Mouse (Mus musculus): ENCODE results near the gene Igfbp1. TPM values are rescaled to one million over a fixed set of nuclear protein-coding genes. Genes with fewer than 3 reads are reported as not detected.

The Igfbp1 gene
- polyA plus RNA-seq, 1 experiment = not detected

- Histone ChIP-seq H3K4me3 (ENCODE audit: insufficient read depth, low read depth, low read length) (no peak overlapping the region), H3K27ac (ENCODE audit: insufficient read depth, low read depth, low read length) (no peak overlapping the region), H3K4me1 (ENCODE audit: control insufficient read depth, insufficient read depth, low read length) (no peaks in the 10 kb centered on the region)
- TF ChIP-seq POLR2A (IDR thresholded peaks at IDR 0.05; ENCODE audit: insufficient read depth, low read depth, low read length) (no peak), CTCF (IDR thresholded peaks at IDR 0.05; ENCODE audit: insufficient read depth, low read depth, low read length) (0 out of 2 replicates have a peak, but pooled peaks have one; percentile 5)
- WGBS = 52% methylated on average over 14 of the region's 14 CpGs
Observed at GRCm38 (mm10) chr11:7199736-7200392, 2.3 kb downstream of the Igfbp1 start.

- Histone ChIP-seq H3K4me3 (ENCODE audit: insufficient read depth, low read depth, low read length) (no peak overlapping the region), H3K4me1 (ENCODE audit: control insufficient read depth, insufficient read depth, low read length) (no peaks in the 10 kb centered on the region), H3K27ac (ENCODE audit: insufficient read depth, low read depth, low read length) (no peak overlapping the region)
- WGBS = 81% methylated on average over 9 of the region's 9 CpGs
- no peak for TF ChIP-seq POLR2A (IDR thresholded peaks at IDR 0.05; ENCODE audit: insufficient read depth, low read depth, low read length)
- TF ChIP-seq CTCF (IDR thresholded peaks at IDR 0.05; ENCODE audit: insufficient read depth, low read depth, low read length) = no peak
Observed at GRCm38 (mm10) chr11:7200393-7200783, 2.8 kb downstream of the Igfbp1 start.

- WGBS = 80% methylated on average over 7 of the region's 7 CpGs
- H3K27ac ChIP-seq (ENCODE audit: insufficient read depth, low read depth, low read length) = no peak overlapping the region
- H3K4me3 ChIP-seq (ENCODE audit: insufficient read depth, low read depth, low read length) = no peak overlapping the region
- no peaks in the 10 kb centered on the region for H3K4me1 ChIP-seq (ENCODE audit: control insufficient read depth, insufficient read depth, low read length)
- TF ChIP-seq CTCF (IDR thresholded peaks at IDR 0.05; ENCODE audit: insufficient read depth, low read depth, low read length) (no peak), POLR2A (IDR thresholded peaks at IDR 0.05; ENCODE audit: insufficient read depth, low read depth, low read length) (no peak)
Observed at GRCm38 (mm10) chr11:7202206-7202605, 4.6 kb downstream of the Igfbp1 start.

GRCm38 (mm10) chr11:7203846-7204245 lies 6.3 kb downstream of the Igfbp1 start:
- TF ChIP-seq POLR2A (IDR thresholded peaks at IDR 0.05; ENCODE audit: insufficient read depth, low read depth, low read length) (no peak), CTCF (IDR thresholded peaks at IDR 0.05; ENCODE audit: insufficient read depth, low read depth, low read length) (no peak)
- 94% methylated on average over 9 of the region's 9 CpGs for WGBS

GRCm38 (mm10) chr11:7210343-7210742 lies 12.8 kb downstream of the Igfbp1 start:
- Histone ChIP-seq H3K27ac (ENCODE audit: insufficient read depth, low read depth, low read length) (no peak overlapping the region), H3K4me1 (ENCODE audit: control insufficient read depth, insufficient read depth, low read length) (peaks cover 13% of the 10 kb centered on the region), H3K4me3 (ENCODE audit: insufficient read depth, low read depth, low read length) (no peak overlapping the region)
- no peak for TF ChIP-seq POLR2A (IDR thresholded peaks at IDR 0.05; ENCODE audit: insufficient read depth, low read depth, low read length)
- TF ChIP-seq CTCF (IDR thresholded peaks at IDR 0.05; ENCODE audit: insufficient read depth, low read depth, low read length) = peak; percentile 90
- 24% methylated on average over 6 of the region's 6 CpGs for WGBS

More at GRCm38 (mm10) chr11:7203846-7204245, 6.3 kb downstream of the Igfbp1 start:
- H3K27ac ChIP-seq (ENCODE audit: insufficient read depth, low read depth, low read length) = no peak overlapping the region
- no peak overlapping the region for H3K4me3 ChIP-seq (ENCODE audit: insufficient read depth, low read depth, low read length)
- H3K4me1 ChIP-seq (ENCODE audit: control insufficient read depth, insufficient read depth, low read length) = no peaks in the 10 kb centered on the region

- TF ChIP-seq CTCF (IDR thresholded peaks at IDR 0.05; ENCODE audit: insufficient read depth, low read depth, low read length) (no peak), POLR2A (IDR thresholded peaks at IDR 0.05; ENCODE audit: insufficient read depth, low read depth, low read length) (no peak)
- Histone ChIP-seq H3K4me3 (ENCODE audit: insufficient read depth, low read depth, low read length) (no peak overlapping the region), H3K27ac (ENCODE audit: insufficient read depth, low read depth, low read length) (no peak overlapping the region), H3K4me1 (ENCODE audit: control insufficient read depth, insufficient read depth, low read length) (peaks cover 13% of the 10 kb centered on the region)
- WGBS = 34% methylated on average over 9 of the region's 9 CpGs
Observed at GRCm38 (mm10) chr11:7211211-7211610, 13.6 kb downstream of the Igfbp1 start.

GRCm38 (mm10) chr11:7212126-7212798 lies 14.7 kb downstream of the Igfbp1 start:
- TF ChIP-seq POLR2A (IDR thresholded peaks at IDR 0.05; ENCODE audit: insufficient read depth, low read depth, low read length) (no peak), CTCF (IDR thresholded peaks at IDR 0.05; ENCODE audit: insufficient read depth, low read depth, low read length) (no peak)
- Histone ChIP-seq H3K4me3 (ENCODE audit: insufficient read depth, low read depth, low read length) (peak overlapping the region; percentile 86), H3K4me1 (ENCODE audit: control insufficient read depth, insufficient read depth, low read length) (peaks cover 13% of the 10 kb centered on the region), H3K27ac (ENCODE audit: insufficient read depth, low read depth, low read length) (no peak overlapping the region)
- WGBS = 26% methylated on average over 17 of the region's 17 CpGs

- under 1% methylated on average over 19 of the region's 19 CpGs for WGBS
- peak overlapping the region; percentile 86 for H3K4me3 ChIP-seq (ENCODE audit: insufficient read depth, low read depth, low read length)
- H3K4me1 ChIP-seq (ENCODE audit: control insufficient read depth, insufficient read depth, low read length) = peaks cover 13% of the 10 kb centered on the region
- no peak overlapping the region for H3K27ac ChIP-seq (ENCODE audit: insufficient read depth, low read depth, low read length)
- TF ChIP-seq CTCF (IDR thresholded peaks at IDR 0.05; ENCODE audit: insufficient read depth, low read depth, low read length) (no peak), POLR2A (IDR thresholded peaks at IDR 0.05; ENCODE audit: insufficient read depth, low read depth, low read length) (no peak)
Observed at GRCm38 (mm10) chr11:7213161-7213500, 15.5 kb downstream of the Igfbp1 start.

Measured in olfactory bulb, adult 2 months (tissue).